Mouse (Mus musculus): ENCODE measurements around the gene Morc4. TPM values are rescaled to one million over a fixed set of nuclear protein-coding genes. Genes with fewer than 3 reads are reported as not detected.

Gene Morc4
- polyA plus RNA-seq, 1 experiment: 3.2 TPM

GRCm38 (mm10) chrX:139807391-139807790, 64.1 kb downstream of the Morc4 start:
- Histone ChIP-seq H3K27me3 (ENCODE audit: control insufficient read depth, insufficient read depth, insufficient read length) (no peaks in the 10 kb centered on the region), H3K36me3 (ENCODE audit: control insufficient read depth, insufficient read depth) (no peaks in the 10 kb centered on the region), H3K79me3 (ENCODE audit: low read depth) (no peaks in the 10 kb centered on the region), H3K79me2 (ENCODE audit: control insufficient read depth, insufficient read depth) (no peaks in the 10 kb centered on the region), H3ac (ENCODE audit: control insufficient read depth, insufficient read length, low read depth) (no peak overlapping the region), H3K4me3 (ENCODE audit: insufficient read depth, poor library complexity, severe bottlenecking) (no peak overlapping the region)
- TF ChIP-seq CTCF (IDR thresholded peaks at IDR 0.05; ENCODE audit: control insufficient read depth, insufficient read depth, insufficient read length) (no peak), MYOG (IDR thresholded peaks at IDR 0.05; ENCODE audit: control insufficient read depth, extremely low read depth, insufficient read length) (no peak), FOSL1 (IDR thresholded peaks at IDR 0.05; ENCODE audit: insufficient read depth, low read length, poor library complexity, severe bottlenecking) (no peak), MAX (IDR thresholded peaks at IDR 0.05) (no peak), CEBPB (IDR thresholded peaks at IDR 0.05; ENCODE audit: low read depth) (no peak), MYOD1 (IDR thresholded peaks at IDR 0.05; ENCODE audit: control insufficient read depth, insufficient read length, low read depth) (no peak), USF1 (IDR thresholded peaks at IDR 0.05; ENCODE audit: low read depth) (no peak)

GRCm38 (mm10) chrX:139805918-139806317, 65.6 kb downstream of the Morc4 start:
- Histone ChIP-seq H3K4me3 (ENCODE audit: insufficient read depth, poor library complexity, severe bottlenecking) (no peak overlapping the region), H3K79me2 (ENCODE audit: control insufficient read depth, insufficient read depth) (no peaks in the 10 kb centered on the region), H3K79me3 (ENCODE audit: low read depth) (no peaks in the 10 kb centered on the region), H3K27me3 (ENCODE audit: control insufficient read depth, insufficient read depth, insufficient read length) (no peaks in the 10 kb centered on the region), H3K36me3 (ENCODE audit: control insufficient read depth, insufficient read depth) (no peaks in the 10 kb centered on the region), H3ac (ENCODE audit: control insufficient read depth, insufficient read length, low read depth) (no peak overlapping the region)
- TF ChIP-seq MYOG (IDR thresholded peaks at IDR 0.05; ENCODE audit: control insufficient read depth, extremely low read depth, insufficient read length) (no peak), CTCF (IDR thresholded peaks at IDR 0.05; ENCODE audit: control insufficient read depth, insufficient read depth, insufficient read length) (no peak), MAX (IDR thresholded peaks at IDR 0.05) (no peak), CEBPB (IDR thresholded peaks at IDR 0.05; ENCODE audit: low read depth) (no peak), USF1 (IDR thresholded peaks at IDR 0.05; ENCODE audit: low read depth) (no peak), MYOD1 (IDR thresholded peaks at IDR 0.05; ENCODE audit: control insufficient read depth, insufficient read length, low read depth) (no peak), FOSL1 (IDR thresholded peaks at IDR 0.05; ENCODE audit: insufficient read depth, low read length, poor library complexity, severe bottlenecking) (no peak)

GRCm38 (mm10) chrX:139803028-139803427, 68.4 kb downstream of the Morc4 start:
- Histone ChIP-seq H3K79me3 (ENCODE audit: low read depth) (no peaks in the 10 kb centered on the region), H3K4me3 (ENCODE audit: insufficient read depth, poor library complexity, severe bottlenecking) (no peak overlapping the region), H3K36me3 (ENCODE audit: control insufficient read depth, insufficient read depth) (no peaks in the 10 kb centered on the region), H3ac (ENCODE audit: control insufficient read depth, insufficient read length, low read depth) (no peak overlapping the region), H3K27me3 (ENCODE audit: control insufficient read depth, insufficient read depth, insufficient read length) (no peaks in the 10 kb centered on the region), H3K79me2 (ENCODE audit: control insufficient read depth, insufficient read depth) (no peaks in the 10 kb centered on the region)
- TF ChIP-seq CTCF (IDR thresholded peaks at IDR 0.05; ENCODE audit: control insufficient read depth, insufficient read depth, insufficient read length) (no peak), MYOG (IDR thresholded peaks at IDR 0.05; ENCODE audit: control insufficient read depth, extremely low read depth, insufficient read length) (no peak)

GRCm38 (mm10) chrX:139800406-139800878, 71.0 kb downstream of the Morc4 start, which contains the start of gene Cldn2:
Cldn2 (plus strand) TSS chrX:139800828.
- TF ChIP-seq USF1 (IDR thresholded peaks at IDR 0.05; ENCODE audit: low read depth) (no peak), MYOD1 (IDR thresholded peaks at IDR 0.05; ENCODE audit: control insufficient read depth, insufficient read length, low read depth) (no peak), MAX (IDR thresholded peaks at IDR 0.05) (no peak), CTCF (IDR thresholded peaks at IDR 0.05; ENCODE audit: control insufficient read depth, insufficient read depth, insufficient read length) (no peak), FOSL1 (IDR thresholded peaks at IDR 0.05; ENCODE audit: insufficient read depth, low read length, poor library complexity, severe bottlenecking) (no peak), MYOG (IDR thresholded peaks at IDR 0.05; ENCODE audit: control insufficient read depth, extremely low read depth, insufficient read length) (no peak), CEBPB (IDR thresholded peaks at IDR 0.05; ENCODE audit: low read depth) (no peak)

GRCm38 (mm10) chrX:139799953-139800352, 71.5 kb downstream of the Morc4 start:
- Histone ChIP-seq H3ac (ENCODE audit: control insufficient read depth, insufficient read length, low read depth) (no peak overlapping the region), H3K4me3 (ENCODE audit: insufficient read depth, poor library complexity, severe bottlenecking) (no peak overlapping the region), H3K79me2 (ENCODE audit: control insufficient read depth, insufficient read depth) (no peaks in the 10 kb centered on the region), H3K27me3 (ENCODE audit: control insufficient read depth, insufficient read depth, insufficient read length) (no peaks in the 10 kb centered on the region), H3K36me3 (ENCODE audit: control insufficient read depth, insufficient read depth) (no peaks in the 10 kb centered on the region), H3K79me3 (ENCODE audit: low read depth) (no peaks in the 10 kb centered on the region)
- TF ChIP-seq MYOD1 (IDR thresholded peaks at IDR 0.05; ENCODE audit: control insufficient read depth, insufficient read length, low read depth): no peak
- no peak for TF ChIP-seq MYOG (IDR thresholded peaks at IDR 0.05; ENCODE audit: control insufficient read depth, extremely low read depth, insufficient read length)
- no peak for TF ChIP-seq MAX (IDR thresholded peaks at IDR 0.05)
- no peak for TF ChIP-seq USF1 (IDR thresholded peaks at IDR 0.05; ENCODE audit: low read depth)
- TF ChIP-seq CTCF (IDR thresholded peaks at IDR 0.05; ENCODE audit: control insufficient read depth, insufficient read depth, insufficient read length): no peak
- no peak for TF ChIP-seq CEBPB (IDR thresholded peaks at IDR 0.05; ENCODE audit: low read depth)

More at GRCm38 (mm10) chrX:139800406-139800878, 71.0 kb downstream of the Morc4 start, which contains the start of gene Cldn2:
- no peaks in the 10 kb centered on the region for H3K27me3 ChIP-seq (ENCODE audit: control insufficient read depth, insufficient read depth, insufficient read length)
- H3K79me2 ChIP-seq (ENCODE audit: control insufficient read depth, insufficient read depth): no peaks in the 10 kb centered on the region
- no peaks in the 10 kb centered on the region for H3K36me3 ChIP-seq (ENCODE audit: control insufficient read depth, insufficient read depth)
- H3ac ChIP-seq (ENCODE audit: control insufficient read depth, insufficient read length, low read depth): no peak within 1 kb of the TSS
- no peaks in the 10 kb centered on the region for H3K79me3 ChIP-seq (ENCODE audit: low read depth)
- no peak within 1 kb of the TSS for H3K4me3 ChIP-seq (ENCODE audit: insufficient read depth, poor library complexity, severe bottlenecking)

- no peak overlapping the region for H3K4me3 ChIP-seq (ENCODE audit: insufficient read depth, poor library complexity, severe bottlenecking)
- H3K79me3 ChIP-seq (ENCODE audit: low read depth): no peaks in the 10 kb centered on the region
- H3ac ChIP-seq (ENCODE audit: control insufficient read depth, insufficient read length, low read depth): no peak overlapping the region
- no peaks in the 10 kb centered on the region for H3K79me2 ChIP-seq (ENCODE audit: control insufficient read depth, insufficient read depth)
- no peaks in the 10 kb centered on the region for H3K27me3 ChIP-seq (ENCODE audit: control insufficient read depth, insufficient read depth, insufficient read length)
- TF ChIP-seq MYOD1 (IDR thresholded peaks at IDR 0.05; ENCODE audit: control insufficient read depth, insufficient read length, low read depth): no peak
- TF ChIP-seq FOSL1 (IDR thresholded peaks at IDR 0.05; ENCODE audit: insufficient read depth, low read length, poor library complexity, severe bottlenecking): no peak
- no peak for TF ChIP-seq USF1 (IDR thresholded peaks at IDR 0.05; ENCODE audit: low read depth)
- TF ChIP-seq MAX (IDR thresholded peaks at IDR 0.05): no peak
- TF ChIP-seq MYOG (IDR thresholded peaks at IDR 0.05; ENCODE audit: control insufficient read depth, extremely low read depth, insufficient read length): no peak
- no peak for TF ChIP-seq CTCF (IDR thresholded peaks at IDR 0.05; ENCODE audit: control insufficient read depth, insufficient read depth, insufficient read length)
- no peak for TF ChIP-seq CEBPB (IDR thresholded peaks at IDR 0.05; ENCODE audit: low read depth)
- H3K36me3 ChIP-seq (ENCODE audit: control insufficient read depth, insufficient read depth): no peaks in the 10 kb centered on the region
Measured at GRCm38 (mm10) chrX:139797875-139798274, 73.6 kb downstream of the Morc4 start.
